Mouse (Mus musculus): Measurements from ENCODE around the gene Sorcs3. TPM values are rescaled to one million over a fixed set of nuclear protein-coding genes. Genes with fewer than 3 reads are reported as not detected.

The Sorcs3 gene
- polyA plus RNA-seq, 1 experiment, result 0.03 TPM

DNA sequence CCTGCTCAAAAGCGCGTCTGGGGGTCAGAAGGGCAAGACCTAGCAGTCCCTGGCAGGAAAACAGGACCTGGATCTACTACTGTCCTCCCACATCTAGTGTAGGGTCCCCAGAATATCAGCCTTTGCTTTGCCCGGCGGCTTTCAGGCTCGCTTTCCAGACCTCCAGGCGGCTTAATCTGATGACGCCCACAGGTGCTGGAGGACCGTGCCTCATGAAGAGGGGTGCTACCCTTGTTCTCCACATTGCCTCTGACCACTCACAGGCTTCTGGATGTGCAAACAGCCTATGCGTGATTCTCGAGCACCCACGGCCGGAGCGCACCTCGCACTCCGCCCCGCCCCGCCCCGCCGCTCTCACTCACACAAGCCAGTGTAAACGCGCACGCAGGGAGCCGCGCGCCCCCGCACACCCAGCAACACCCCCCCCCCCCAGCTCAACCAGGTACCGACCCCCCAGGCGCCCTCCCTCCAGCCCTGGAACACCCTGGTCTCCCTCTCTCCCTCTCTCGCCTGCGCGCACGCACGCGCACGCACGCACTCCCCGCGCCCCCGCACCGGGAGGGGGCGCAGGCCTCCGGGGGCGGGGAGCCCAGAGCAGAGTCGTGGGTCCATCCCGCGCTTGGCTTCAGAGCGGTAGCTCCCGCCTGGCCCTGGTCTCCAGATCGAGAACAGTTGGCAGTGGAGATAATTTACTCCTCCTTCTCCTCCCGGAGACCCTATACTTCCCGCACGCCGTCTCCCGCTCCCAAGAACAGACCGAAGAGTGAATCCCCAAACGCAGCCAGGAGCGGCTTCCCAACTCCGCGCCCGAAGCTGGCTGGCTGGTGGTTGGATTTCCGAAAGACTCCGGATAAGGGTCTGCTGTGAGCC lies 698 bp upstream of the Sorcs3 start:
- Histone ChIP-seq H3K4me3 (ENCODE audit: low read depth, low read length) (no peak overlapping the region), H3K27ac (ENCODE audit: insufficient read depth, low read depth, low read length) (no peak overlapping the region), H3K27me3 (ENCODE audit: control insufficient read depth, insufficient read depth, low read length) (peaks cover 9% of the 10 kb centered on the region), H3K4me1 (ENCODE audit: control insufficient read depth, insufficient read depth, insufficient read length, low read length) (no peaks in the 10 kb centered on the region), H3K36me3 (ENCODE audit: control insufficient read depth, insufficient read depth, low read length) (no peaks in the 10 kb centered on the region)
- TF ChIP-seq POLR2A (IDR thresholded peaks at IDR 0.05; ENCODE audit: low read depth, low read length), result no peak
- no peak for TF ChIP-seq CTCF (IDR thresholded peaks at IDR 0.05; ENCODE audit: extremely low read depth, insufficient read length, insufficient replicate concordance, low read depth, low read length)
- WGBS, result 2% methylated on average over 53 of the region's 62 CpGs

DNA sequence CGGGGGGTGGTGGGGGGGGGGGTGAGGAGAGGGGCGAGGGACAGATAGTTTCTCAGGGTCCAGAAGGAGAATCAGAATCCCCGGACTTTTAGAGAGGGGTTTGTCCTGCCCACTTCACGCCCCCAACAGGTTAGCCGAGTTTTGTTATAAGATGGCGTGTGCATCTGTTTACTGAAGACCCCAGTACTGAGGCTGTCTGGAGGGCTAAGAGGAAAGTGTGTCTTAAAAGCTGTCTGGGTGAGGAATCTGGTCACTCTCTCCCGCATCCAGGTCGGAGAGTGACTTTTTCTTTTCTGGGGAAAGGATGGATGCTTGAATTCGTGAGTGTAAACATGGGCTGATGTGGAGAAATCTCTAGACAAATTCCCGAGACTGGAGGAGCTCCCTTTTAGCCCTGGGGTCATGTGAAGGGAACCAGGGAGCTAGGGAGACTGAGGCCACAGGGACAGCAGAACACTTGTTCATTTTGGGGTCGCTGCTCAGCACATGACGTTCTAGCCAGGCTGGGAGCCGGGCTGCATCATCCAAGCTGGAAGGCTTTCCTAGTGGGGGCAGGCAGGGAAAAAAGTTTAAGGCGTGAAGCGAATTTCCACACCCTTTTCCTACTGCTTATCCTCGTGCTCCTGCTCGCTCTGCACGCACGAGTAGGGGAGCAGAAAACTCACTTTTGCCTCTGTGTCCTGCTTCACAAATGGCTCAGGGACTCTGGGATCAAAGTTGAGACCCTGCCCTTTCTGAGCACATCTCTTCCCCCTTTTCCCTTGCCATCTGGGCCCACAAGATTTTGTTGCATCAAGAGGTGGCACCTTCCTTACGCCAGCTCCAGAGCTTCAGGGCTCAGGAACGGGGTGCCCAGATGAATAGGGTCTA lies 1.3 kb downstream of the Sorcs3 start:
- WGBS, result 8% methylated on average over 21 of the region's 21 CpGs
- Histone ChIP-seq H3K4me3 (ENCODE audit: low read depth, low read length) (no peak overlapping the region), H3K27me3 (ENCODE audit: control insufficient read depth, insufficient read depth, low read length) (peaks cover 9% of the 10 kb centered on the region), H3K4me1 (ENCODE audit: control insufficient read depth, insufficient read depth, insufficient read length, low read length) (no peaks in the 10 kb centered on the region), H3K36me3 (ENCODE audit: control insufficient read depth, insufficient read depth, low read length) (no peaks in the 10 kb centered on the region), H3K27ac (ENCODE audit: insufficient read depth, low read depth, low read length) (no peak overlapping the region)
- TF ChIP-seq CTCF (IDR thresholded peaks at IDR 0.05; ENCODE audit: extremely low read depth, insufficient read length, insufficient replicate concordance, low read depth, low read length) (no peak), POLR2A (IDR thresholded peaks at IDR 0.05; ENCODE audit: low read depth, low read length) (no peak)

DNA sequence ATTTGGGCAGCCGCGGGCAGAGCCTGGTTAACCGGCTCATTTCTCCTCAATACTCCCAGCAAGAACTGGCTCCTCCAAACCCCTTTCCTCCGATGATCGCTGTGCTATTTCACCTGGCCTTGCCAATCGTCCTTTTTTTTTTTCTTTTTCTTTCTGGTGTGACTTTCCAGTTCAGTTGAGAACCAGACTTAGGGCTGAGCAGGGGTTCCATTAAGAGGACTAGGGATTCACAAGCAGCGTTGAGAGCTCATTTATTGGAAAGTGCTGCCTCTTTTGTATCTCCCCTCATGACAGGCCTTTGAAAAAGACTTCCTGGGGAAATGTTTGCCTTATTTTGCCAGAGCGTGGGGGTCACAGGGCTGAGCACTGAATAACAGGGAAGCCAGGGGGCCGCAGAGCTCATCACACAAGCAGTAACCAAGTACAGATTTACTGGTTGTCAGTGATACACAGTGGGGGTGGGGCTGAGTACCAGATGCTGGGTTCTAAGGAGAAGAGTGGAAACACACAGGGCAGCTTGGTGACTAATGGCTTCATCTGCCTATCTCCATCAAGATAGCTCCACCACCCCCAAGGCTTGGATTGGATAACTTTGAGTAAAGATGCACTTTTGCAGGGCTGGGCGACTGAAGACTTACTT lies 2.0 kb downstream of the Sorcs3 start:
- Histone ChIP-seq H3K27me3 (ENCODE audit: control insufficient read depth, insufficient read depth, low read length) (peaks cover 9% of the 10 kb centered on the region), H3K27ac (ENCODE audit: insufficient read depth, low read depth, low read length) (no peak overlapping the region), H3K4me3 (ENCODE audit: low read depth, low read length) (no peak overlapping the region), H3K4me1 (ENCODE audit: control insufficient read depth, insufficient read depth, insufficient read length, low read length) (no peaks in the 10 kb centered on the region), H3K36me3 (ENCODE audit: control insufficient read depth, insufficient read depth, low read length) (no peaks in the 10 kb centered on the region)
- TF ChIP-seq CTCF (IDR thresholded peaks at IDR 0.05; ENCODE audit: extremely low read depth, insufficient read length, insufficient replicate concordance, low read depth, low read length) (no peak), POLR2A (IDR thresholded peaks at IDR 0.05; ENCODE audit: low read depth, low read length) (no peak)
- 28% methylated on average over 10 of the region's 10 CpGs for WGBS

DNA sequence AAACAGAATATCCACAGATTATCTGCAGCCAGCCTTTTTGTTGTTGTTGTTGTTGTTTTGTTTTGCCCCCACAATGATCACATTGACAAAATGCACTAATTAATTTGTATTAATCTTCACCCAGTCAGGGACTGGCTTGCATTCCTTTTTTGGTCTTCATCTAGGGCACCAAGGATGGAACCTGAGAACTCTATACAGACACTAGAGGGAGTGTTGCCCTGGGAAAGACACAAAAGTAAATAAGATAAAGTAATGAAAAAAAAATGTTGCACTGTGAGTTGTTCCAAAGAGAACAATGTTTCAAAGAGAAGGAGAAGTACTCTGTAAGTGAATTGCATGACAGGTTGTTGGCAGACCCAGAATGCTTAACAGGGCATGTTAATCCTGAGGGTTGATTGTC lies 9.6 kb downstream of the Sorcs3 start:
- no peaks in the 10 kb centered on the region for H3K27me3 ChIP-seq (ENCODE audit: control insufficient read depth, insufficient read depth, low read length)
- TF ChIP-seq POLR2A (IDR thresholded peaks at IDR 0.05; ENCODE audit: low read depth, low read length) (no peak), CTCF (IDR thresholded peaks at IDR 0.05; ENCODE audit: extremely low read depth, insufficient read length, insufficient replicate concordance, low read depth, low read length) (no peak)
- no peak overlapping the region for H3K4me3 ChIP-seq (ENCODE audit: low read depth, low read length)
- no peaks in the 10 kb centered on the region for H3K36me3 ChIP-seq (ENCODE audit: control insufficient read depth, insufficient read depth, low read length)
- no peak overlapping the region for H3K27ac ChIP-seq (ENCODE audit: insufficient read depth, low read depth, low read length)
- no peaks in the 10 kb centered on the region for H3K4me1 ChIP-seq (ENCODE audit: control insufficient read depth, insufficient read depth, insufficient read length, low read length)

DNA sequence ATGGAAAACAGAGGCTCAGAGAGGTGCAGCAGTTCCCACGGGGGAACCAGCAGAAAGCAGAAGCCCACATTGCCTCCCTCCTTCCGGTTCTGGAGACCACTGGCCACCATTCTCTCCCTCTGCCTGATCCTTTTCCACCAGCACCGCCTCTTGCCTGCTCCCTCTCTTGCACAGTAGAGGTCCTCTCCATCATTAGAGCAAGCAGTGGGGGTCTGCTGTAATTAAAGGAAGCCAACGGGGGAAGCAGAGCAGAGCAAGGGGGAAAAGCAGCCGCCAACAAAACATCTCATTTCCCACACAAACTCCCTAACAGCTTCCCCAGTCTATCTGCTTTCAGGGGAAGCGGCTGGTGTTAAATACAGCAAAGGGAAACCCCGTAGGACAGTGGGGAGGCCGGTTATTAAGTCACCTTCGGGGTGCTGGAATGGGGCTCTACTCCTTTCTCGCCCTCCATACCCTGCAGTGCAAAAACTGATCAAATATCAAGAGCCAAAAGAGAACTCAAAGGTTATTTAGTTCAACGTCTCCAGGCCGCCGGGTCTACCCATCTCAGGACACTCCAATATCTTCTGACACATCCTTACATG lies 32.1 kb downstream of the Sorcs3 start:
- Histone ChIP-seq H3K4me1 (ENCODE audit: control insufficient read depth, insufficient read depth, insufficient read length, low read length) (no peaks in the 10 kb centered on the region), H3K27me3 (ENCODE audit: control insufficient read depth, insufficient read depth, low read length) (no peaks in the 10 kb centered on the region), H3K4me3 (ENCODE audit: low read depth, low read length) (no peak overlapping the region), H3K27ac (ENCODE audit: insufficient read depth, low read depth, low read length) (no peak overlapping the region), H3K36me3 (ENCODE audit: control insufficient read depth, insufficient read depth, low read length) (no peaks in the 10 kb centered on the region)
- TF ChIP-seq CTCF (IDR thresholded peaks at IDR 0.05; ENCODE audit: extremely low read depth, insufficient read length, insufficient replicate concordance, low read depth, low read length) (no peak), POLR2A (IDR thresholded peaks at IDR 0.05; ENCODE audit: low read depth, low read length) (no peak)
- 64% methylated on average over 13 of the region's 13 CpGs for WGBS

DNA sequence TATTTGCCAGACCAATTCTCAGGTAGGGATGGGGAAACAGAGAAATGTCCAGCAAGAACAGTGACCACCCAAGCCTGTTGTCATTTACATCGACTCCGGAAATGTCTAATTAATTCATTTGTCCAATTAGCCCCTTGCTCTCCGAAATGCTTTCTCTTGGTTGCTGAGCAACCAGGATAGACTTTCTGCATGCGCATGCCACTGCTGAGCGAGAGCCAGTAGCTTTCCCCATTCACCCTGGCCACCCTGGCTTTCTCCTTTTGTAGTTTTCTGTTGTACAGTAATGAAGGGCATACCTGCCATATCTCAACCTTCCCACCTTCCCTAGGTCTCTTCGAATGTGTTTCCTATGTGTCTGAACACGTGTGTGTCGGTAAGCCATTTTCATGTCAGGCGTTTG lies 32.6 kb downstream of the Sorcs3 start:
- TF ChIP-seq POLR2A (IDR thresholded peaks at IDR 0.05; ENCODE audit: low read depth, low read length), result no peak
- TF ChIP-seq CTCF (IDR thresholded peaks at IDR 0.05; ENCODE audit: extremely low read depth, insufficient read length, insufficient replicate concordance, low read depth, low read length), result no peak
- Histone ChIP-seq H3K36me3 (ENCODE audit: control insufficient read depth, insufficient read depth, low read length) (no peaks in the 10 kb centered on the region), H3K4me1 (ENCODE audit: control insufficient read depth, insufficient read depth, insufficient read length, low read length) (no peaks in the 10 kb centered on the region), H3K27ac (ENCODE audit: insufficient read depth, low read depth, low read length) (no peak overlapping the region), H3K27me3 (ENCODE audit: control insufficient read depth, insufficient read depth, low read length) (no peaks in the 10 kb centered on the region), H3K4me3 (ENCODE audit: low read depth, low read length) (no peak overlapping the region)
- 75% methylated on average over 9 of the region's 9 CpGs for WGBS
